Mouse (Mus musculus) brain, embryonic 18.5 days (tissue): ENCODE measurements around the gene A930002H24Rik.
A peak's percentile ranks its signal among the peaks of the same experiment; 100 is the strongest.
"Not testable (repeated sequence)": the region's sequence is repeated elsewhere in the genome, so short reads cannot be mapped to it uniquely, and the experiment has no call there.

Experiments used
- DNase-seq: peaks from one replicate; pipeline ENCODE4 v3.0.0-alpha.2; 2012; ENCODE audit warnings: low read depth, low spot score

The A930002H24Rik gene

GRCm38 (mm10) chr17:63863647-63864149 lies at the start of gene A930002H24Rik:
TSS of gene A930002H24Rik (minus strand) at chr17:63863791.
- peak; percentile 96 for DNase-seq

- no peak for DNase-seq
These were observed 45.7 kb upstream of the A930002H24Rik start for GRCm38 (mm10) chr17:63909297-63909696.

- no peak for DNase-seq
These were observed 33.5 kb upstream of the A930002H24Rik start for GRCm38 (mm10) chr17:63897050-63897449.

- no peak for DNase-seq
These were observed 32.2 kb upstream of the A930002H24Rik start for GRCm38 (mm10) chr17:63895829-63896228.

GRCm38 (mm10) chr17:63890611-63891010 lies 27.0 kb upstream of the A930002H24Rik start:
- no peak for DNase-seq

- DNase-seq, result no peak
These were observed 23.4 kb upstream of the A930002H24Rik start for GRCm38 (mm10) chr17:63886988-63887387.

- DNase-seq, result no peak
These were observed 16.4 kb upstream of the A930002H24Rik start for GRCm38 (mm10) chr17:63880009-63880408.

GRCm38 (mm10) chr17:63878889-63879288 lies 15.3 kb upstream of the A930002H24Rik start:
- no peak for DNase-seq

- no peak for DNase-seq
These were observed 8.2 kb upstream of the A930002H24Rik start for GRCm38 (mm10) chr17:63871773-63872172.

- DNase-seq, result no peak
These were observed 580 bp upstream of the A930002H24Rik start for GRCm38 (mm10) chr17:63864171-63864571.

GRCm38 (mm10) chr17:63863012-63863630 lies 470 bp downstream of the A930002H24Rik start, which contains the start of gene Fer:
TSS of gene Fer (plus strand) at chr17:63863062.
- no peak for DNase-seq

- no peak for DNase-seq
These were observed 1.2 kb downstream of the A930002H24Rik start for GRCm38 (mm10) chr17:63862399-63862798.

- no peak for DNase-seq
These were observed 2.6 kb downstream of the A930002H24Rik start for GRCm38 (mm10) chr17:63860988-63861387.

- DNase-seq, result no peak
These were observed 6.5 kb downstream of the A930002H24Rik start for GRCm38 (mm10) chr17:63857023-63857544.

GRCm38 (mm10) chr17:63850016-63850415 lies 13.6 kb downstream of the A930002H24Rik start:
- DNase-seq, result no peak

- peak; percentile 55 for DNase-seq
These were observed 14.0 kb downstream of the A930002H24Rik start for GRCm38 (mm10) chr17:63849566-63849965.

GRCm38 (mm10) chr17:63849151-63849550 lies 14.4 kb downstream of the A930002H24Rik start:
- DNase-seq, result no peak

- DNase-seq, result not testable (repeated sequence)
These were observed 17.8 kb downstream of the A930002H24Rik start for GRCm38 (mm10) chr17:63845766-63846165.

- DNase-seq, result no peak
These were observed 18.7 kb downstream of the A930002H24Rik start for GRCm38 (mm10) chr17:63844936-63845335.

GRCm38 (mm10) chr17:63842226-63842625 lies 21.4 kb downstream of the A930002H24Rik start:
- DNase-seq, result no peak

- DNase-seq, result no peak
These were observed 23.8 kb downstream of the A930002H24Rik start for GRCm38 (mm10) chr17:63839636-63840269.

GRCm38 (mm10) chr17:63838144-63838543 lies 25.4 kb downstream of the A930002H24Rik start:
- DNase-seq, result no peak

GRCm38 (mm10) chr17:63836641-63837040 lies 26.9 kb downstream of the A930002H24Rik start:
- peak; percentile 32 for DNase-seq
